Mouse (Mus musculus) heart, embryonic 11.5 days (tissue): ENCODE data around the gene Tie1. TPM values are rescaled to one million over a fixed set of nuclear protein-coding genes. Genes with fewer than 3 reads are reported as not detected.

Source experiments
- polyA plus RNA-seq: library from polyadenylated mRNA; unstranded; fragments of >200 nt; fragmentation: Nextera tagmentation; extraction: Ambion mirVana; gene quantifications from 2 replicates; pipeline ENCODE4 v1.2.1, GENCODE M21; 2014

Tie1 gene
- polyA plus RNA-seq, 1 experiment from 2014 or later: 34.6 TPM

Other genes with a start within 250 kb of the Tie1 start
- gene Ptprf, start 198.7 kb downstream of the Tie1 start, polyA plus RNA-seq: 24.5 and 26.9 TPM in 2 replicates
- gene Szt2, start 80.8 kb downstream of the Tie1 start, polyA plus RNA-seq: 6.6 and 7.6 TPM in 2 replicates
- gene Med8, start 80.7 kb downstream of the Tie1 start, polyA plus RNA-seq: 91.1 and 95.1 TPM in 2 replicates
- gene Elovl1, start 62.0 kb downstream of the Tie1 start, polyA plus RNA-seq: 59.7 and 68.4 TPM in 2 replicates
- 169 and 179 TPM in 2 replicates for gene Cdc20, start 52.7 kb downstream of the Tie1 start, polyA plus RNA-seq
- 3.7 and 4.4 TPM in 2 replicates for gene Mpl, start 32.5 kb downstream of the Tie1 start, polyA plus RNA-seq
- 0.31 and 0.39 TPM in 2 replicates for gene 2610528J11Rik, start 36.9 kb upstream of the Tie1 start, polyA plus RNA-seq
- 0.16 and 0.45 TPM in 2 replicates for gene Tmem125, start 54.0 kb upstream of the Tie1 start, polyA plus RNA-seq
- 1.2 and 1.5 TPM in 2 replicates for gene Cfap57, start 130.7 kb upstream of the Tie1 start, polyA plus RNA-seq
- 106 and 111 TPM in 2 replicates for gene Ebna1bp2, start 130.7 kb upstream of the Tie1 start, polyA plus RNA-seq
- not detected in 2 replicates for gene Olfr62, start 168.9 kb upstream of the Tie1 start, polyA plus RNA-seq
- gene Olfr1342, start 202.7 kb upstream of the Tie1 start, polyA plus RNA-seq: not detected in 2 replicates
- not detected in 2 replicates for gene Olfr1341, start 213.5 kb upstream of the Tie1 start, polyA plus RNA-seq
- not detected in 2 replicates for gene Olfr1340, start 230.1 kb upstream of the Tie1 start, polyA plus RNA-seq
- not detected in 2 replicates for gene Olfr1339, start 242.1 kb upstream of the Tie1 start, polyA plus RNA-seq